Mouse (Mus musculus): ENCODE results near the gene Srsf10. TPM values are rescaled to one million over a fixed set of nuclear protein-coding genes. Genes with fewer than 3 reads are reported as not detected.

Srsf10 gene
- total and polyA plus RNA-seq, 2 experiments from 2014 or later = 114 to 131 TPM

DNA sequence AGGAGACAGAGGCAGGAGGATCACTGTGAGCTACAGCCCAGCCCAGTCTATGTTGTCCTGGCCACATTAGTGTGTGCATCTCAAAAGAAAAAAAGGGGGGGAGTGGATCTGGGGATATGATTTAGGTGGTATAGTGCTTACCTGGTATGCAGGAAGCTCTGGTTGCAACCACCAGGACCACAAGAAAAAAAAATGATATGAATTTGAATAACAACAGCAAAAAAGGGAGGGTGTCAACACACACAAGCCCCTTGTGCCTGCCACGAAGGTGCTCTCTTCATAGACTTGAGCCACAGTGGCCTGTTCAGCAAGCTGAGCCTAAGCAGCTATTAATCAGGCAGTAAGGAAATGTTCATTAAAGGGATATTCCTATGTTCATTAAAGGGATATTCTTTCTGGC lies 49.3 kb downstream of the Srsf10 start:
- H3K4me3 ChIP-seq (ENCODE audit: low read depth, low read length) = no peak overlapping the region
- ATAC-seq = no peak
- H3K36me3 ChIP-seq (ENCODE audit: insufficient read depth) = no peaks in the 10 kb centered on the region
- H3K9ac ChIP-seq = no peak overlapping the region
- DNase-seq = no peak
- H3K27me3 ChIP-seq (ENCODE audit: insufficient read depth, low read length) = no peaks in the 10 kb centered on the region
- WGBS = 60% methylated on average over 1 of the region's 1 CpGs
- H3K27ac ChIP-seq (ENCODE audit: low read depth, low read length) = no peak overlapping the region
- no peaks in the 10 kb centered on the region for H3K9me3 ChIP-seq (ENCODE audit: low read length)
- H3K4me1 ChIP-seq (ENCODE audit: insufficient read depth) = no peaks in the 10 kb centered on the region
- no peak overlapping the region for H3K4me2 ChIP-seq (ENCODE audit: low read depth)
- no peak for TF ChIP-seq CTCF (IDR thresholded peaks at IDR 0.05; ENCODE audit: low read depth)

GRCm38 (mm10) chr4:135906633-135907032 lies 51.1 kb downstream of the Srsf10 start:
- H3K4me3 ChIP-seq (ENCODE audit: low read depth, low read length) = no peak overlapping the region
- H3K27me3 ChIP-seq (ENCODE audit: insufficient read depth, low read length) = no peaks in the 10 kb centered on the region
- DNase-seq (no peak), ATAC-seq (no peak)
- H3K9ac ChIP-seq = no peak overlapping the region
- H3K9me3 ChIP-seq (ENCODE audit: low read length) = no peaks in the 10 kb centered on the region
- 90% methylated on average over 3 of the region's 3 CpGs for WGBS
- no peak overlapping the region for H3K4me2 ChIP-seq (ENCODE audit: low read depth)
- no peak for TF ChIP-seq CTCF (IDR thresholded peaks at IDR 0.05; ENCODE audit: low read depth)
- H3K4me1 ChIP-seq (ENCODE audit: insufficient read depth) = no peaks in the 10 kb centered on the region
- no peak overlapping the region for H3K27ac ChIP-seq (ENCODE audit: low read depth, low read length)
- H3K36me3 ChIP-seq (ENCODE audit: insufficient read depth) = no peaks in the 10 kb centered on the region

DNA sequence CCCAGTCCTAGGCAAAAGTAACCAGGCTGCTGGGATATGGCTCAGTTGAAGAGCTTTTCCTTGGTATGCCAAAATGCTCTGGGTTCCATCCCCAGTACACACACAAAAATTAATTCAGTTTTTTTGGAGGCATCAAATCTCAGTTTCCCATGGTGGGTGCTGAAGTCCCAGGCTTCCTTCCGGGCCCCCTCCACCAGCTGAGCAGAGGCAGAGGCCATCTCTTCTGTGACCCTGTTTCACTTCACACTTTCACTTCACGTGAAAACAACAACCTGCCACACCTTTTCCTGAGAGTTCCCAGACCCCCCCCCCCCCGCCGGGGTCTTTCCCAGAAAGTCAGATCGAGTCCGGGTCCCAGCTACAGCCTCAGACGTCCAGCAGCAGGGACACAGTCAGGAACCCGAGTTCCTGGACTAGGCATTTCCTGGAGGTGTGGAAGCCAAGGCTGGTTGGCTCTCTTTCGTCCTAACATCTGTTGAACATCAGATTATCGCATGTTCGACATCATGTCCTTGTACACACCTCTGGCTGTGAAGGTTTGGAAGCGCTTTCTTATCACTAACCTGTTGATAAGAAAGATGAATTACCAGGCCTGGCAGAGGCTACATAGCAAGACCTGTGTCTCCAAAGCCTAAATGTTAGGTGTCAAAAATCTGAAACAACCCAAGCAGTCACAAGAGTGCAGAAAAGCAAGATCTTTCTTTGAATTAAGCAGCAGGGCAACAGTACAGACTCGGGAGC lies 53.9 kb downstream of the Srsf10 start:
- H3K4me3 ChIP-seq (ENCODE audit: low read depth, low read length) = no peak overlapping the region
- no peak for TF ChIP-seq CTCF (IDR thresholded peaks at IDR 0.05; ENCODE audit: low read depth)
- ATAC-seq (no peak), DNase-seq (no peak)
- H3K27me3 ChIP-seq (ENCODE audit: insufficient read depth, low read length) = no peaks in the 10 kb centered on the region
- H3K4me2 ChIP-seq (ENCODE audit: low read depth) = no peak overlapping the region
- H3K27ac ChIP-seq (ENCODE audit: low read depth, low read length) = no peak overlapping the region
- WGBS = 69% methylated on average over 13 of the region's 13 CpGs
- H3K9ac ChIP-seq = no peak overlapping the region
- no peaks in the 10 kb centered on the region for H3K9me3 ChIP-seq (ENCODE audit: low read length)
- no peaks in the 10 kb centered on the region for H3K4me1 ChIP-seq (ENCODE audit: insufficient read depth)
- H3K36me3 ChIP-seq (ENCODE audit: insufficient read depth) = no peaks in the 10 kb centered on the region

GRCm38 (mm10) chr4:135911531-135911930 lies 56.0 kb downstream of the Srsf10 start:
- no peak for ATAC-seq
- Histone ChIP-seq H3K4me1 (ENCODE audit: insufficient read depth) (no peaks in the 10 kb centered on the region), H3K9ac (no peak overlapping the region), H3K27ac (ENCODE audit: low read depth, low read length) (no peak overlapping the region), H3K27me3 (ENCODE audit: insufficient read depth, low read length) (no peaks in the 10 kb centered on the region), H3K9me3 (ENCODE audit: low read length) (no peaks in the 10 kb centered on the region), H3K4me2 (ENCODE audit: low read depth) (no peak overlapping the region), H3K36me3 (ENCODE audit: insufficient read depth) (no peaks in the 10 kb centered on the region), H3K4me3 (ENCODE audit: low read depth, low read length) (no peak overlapping the region)
- TF ChIP-seq CTCF (IDR thresholded peaks at IDR 0.05; ENCODE audit: low read depth) = no peak
- 70% methylated on average over 7 of the region's 7 CpGs for WGBS
- no peak for DNase-seq

DNA sequence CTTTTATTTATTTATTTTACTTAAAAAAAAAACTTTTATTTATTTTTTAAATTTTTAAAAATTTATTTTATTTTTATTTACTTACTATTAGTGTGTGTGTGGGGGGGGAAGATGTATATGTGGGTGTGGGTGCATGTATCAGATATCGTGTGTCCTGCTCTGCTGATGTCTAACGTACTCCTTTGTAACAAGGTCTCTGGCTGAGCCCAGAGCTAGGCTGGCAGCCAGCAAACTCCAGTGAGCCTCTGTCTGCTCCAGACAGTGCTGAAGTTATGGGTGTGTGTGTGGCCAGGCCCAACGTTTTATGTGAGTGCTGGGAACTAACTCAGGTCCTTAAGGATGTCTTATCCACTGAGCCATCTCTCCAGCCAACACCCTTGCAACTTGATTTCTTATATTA lies 56.6 kb downstream of the Srsf10 start:
- Histone ChIP-seq H3K27me3 (ENCODE audit: insufficient read depth, low read length) (no peaks in the 10 kb centered on the region), H3K4me1 (ENCODE audit: insufficient read depth) (no peaks in the 10 kb centered on the region), H3K4me3 (ENCODE audit: low read depth, low read length) (no peak overlapping the region), H3K36me3 (ENCODE audit: insufficient read depth) (no peaks in the 10 kb centered on the region), H3K9ac (no peak overlapping the region), H3K27ac (ENCODE audit: low read depth, low read length) (no peak overlapping the region), H3K4me2 (ENCODE audit: low read depth) (no peak overlapping the region), H3K9me3 (ENCODE audit: low read length) (no peaks in the 10 kb centered on the region)
- DNase-seq (no peak), ATAC-seq (no peak)
- no peak for TF ChIP-seq CTCF (IDR thresholded peaks at IDR 0.05; ENCODE audit: low read depth)
- WGBS = 38% methylated on average over 3 of the region's 3 CpGs

DNA sequence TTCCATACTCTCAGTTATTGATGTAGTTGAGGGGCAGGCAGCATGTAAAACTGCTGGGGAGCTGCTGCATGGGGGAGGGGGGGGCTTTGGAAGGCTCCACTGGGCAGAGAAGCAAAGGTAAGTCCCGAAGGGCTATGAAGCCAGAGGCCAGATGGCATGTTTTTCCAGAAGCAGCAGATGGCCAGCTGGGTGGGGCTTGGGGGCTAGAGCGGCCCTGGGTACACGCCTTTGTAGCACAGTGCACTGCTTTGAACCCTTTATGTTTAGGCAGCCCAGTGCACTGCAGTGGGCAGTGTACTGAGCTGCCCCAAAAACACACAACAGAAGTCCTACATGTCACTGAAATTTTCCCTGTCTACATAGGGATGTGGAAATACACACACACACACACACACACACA lies 57.3 kb downstream of the Srsf10 start:
- whole genome bisulfite sequencing = 26% methylated on average over 3 of the region's 3 CpGs
- Histone ChIP-seq H3K9me3 (ENCODE audit: low read length) (no peaks in the 10 kb centered on the region), H3K27ac (ENCODE audit: low read depth, low read length) (no peak overlapping the region), H3K4me2 (ENCODE audit: low read depth) (no peak overlapping the region), H3K4me3 (ENCODE audit: low read depth, low read length) (no peak overlapping the region), H3K9ac (no peak overlapping the region), H3K27me3 (ENCODE audit: insufficient read depth, low read length) (no peaks in the 10 kb centered on the region), H3K4me1 (ENCODE audit: insufficient read depth) (no peaks in the 10 kb centered on the region), H3K36me3 (ENCODE audit: insufficient read depth) (no peaks in the 10 kb centered on the region)
- ATAC-seq (no peak), DNase-seq (no peak)
- no peak for TF ChIP-seq CTCF (IDR thresholded peaks at IDR 0.05; ENCODE audit: low read depth)

DNA sequence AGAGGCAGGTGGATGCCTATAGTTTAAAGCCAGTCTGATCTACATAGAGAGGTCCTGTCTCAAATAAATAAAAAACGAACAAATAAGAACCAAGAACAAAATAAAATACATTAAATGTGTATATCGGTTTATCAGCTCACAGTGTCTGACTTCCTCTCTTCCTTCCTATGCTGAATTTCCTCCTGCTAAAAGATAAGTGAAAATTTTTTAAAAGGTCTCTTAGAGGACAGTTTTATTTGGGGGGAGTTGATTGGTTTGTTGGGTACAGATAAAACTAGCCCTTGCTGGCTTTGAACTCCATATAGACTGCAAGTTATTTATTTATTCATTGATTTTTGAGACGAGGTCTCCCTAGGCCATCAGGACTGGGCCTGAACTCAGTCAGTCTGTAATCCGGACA lies 57.9 kb downstream of the Srsf10 start:
- Histone ChIP-seq H3K9ac (no peak overlapping the region), H3K4me3 (ENCODE audit: low read depth, low read length) (no peak overlapping the region), H3K4me1 (ENCODE audit: insufficient read depth) (no peaks in the 10 kb centered on the region), H3K4me2 (ENCODE audit: low read depth) (no peak overlapping the region), H3K36me3 (ENCODE audit: insufficient read depth) (no peaks in the 10 kb centered on the region), H3K9me3 (ENCODE audit: low read length) (no peaks in the 10 kb centered on the region), H3K27me3 (ENCODE audit: insufficient read depth, low read length) (no peaks in the 10 kb centered on the region), H3K27ac (ENCODE audit: low read depth, low read length) (no peak overlapping the region)
- TF ChIP-seq CTCF (IDR thresholded peaks at IDR 0.05; ENCODE audit: low read depth) = no peak
- no peak for DNase-seq
- 77% methylated on average over 4 of the region's 4 CpGs for WGBS
- ATAC-seq = no peak

All from forebrain, postnatal 0 days (tissue).